ENCODE assay signal across 9 mouse cellular contexts in genomic region chr5:125066479-125067471, GRCm38 (mm10).
DNase-seq lines count a peak whose midpoint lies in the region; ATAC-seq lines count a peak whose summit lies in the region.
"Had no signal": no experiment of that assay in that cellular context is flagged by ENCODE, and none has a peak within 500 bp of the region (broad histone marks: within the 10 kb centered on the region; RNA-seq: fewer than 3 reads in every experiment).

No protein-coding gene starts in this region.

- H3K9me3 ChIP-seq in forebrain, embryonic 13.5 days (replicated peaks) = no peaks in the 10 kb centered on the region
- H3K9me3 ChIP-seq in forebrain, embryonic 15.5 days = no peaks in the 10 kb centered on the region
- H3K9me3 ChIP-seq: lung, embryonic 15.5 days had no signal

- no peak for ATAC-seq in forebrain, embryonic 13.5 days
- ATAC-seq in forebrain, embryonic 15.5 days (replicated peaks) = no peak
- ATAC-seq in monocyte, adult 5-6 weeks (replicated peaks; ENCODE audit: insufficient number of reproducible peaks, low FRiP score, low TSS enrichment, poor library complexity, severe bottlenecking) = peak; percentile 68

- no peaks in the 10 kb centered on the region for H3K27me3 ChIP-seq in forebrain, embryonic 13.5 days
- no peaks in the 10 kb centered on the region for H3K27me3 ChIP-seq in forebrain, embryonic 15.5 days
- H3K27me3 ChIP-seq: lung, embryonic 15.5 days had no signal

- H3K4me2 ChIP-seq in forebrain, embryonic 13.5 days = no peak overlapping the region
- no peak overlapping the region for H3K4me2 ChIP-seq in forebrain, embryonic 15.5 days (replicated peaks)
- H3K4me2 ChIP-seq: lung, embryonic 15.5 days had no signal

- intact Hi-C loops in heart, postnatal 36 days (cut with DNase I) = no loop called here

- DNase-seq in adrenal gland, adult 18-20 months (ENCODE audit: low spot score in 2 of 2) = peak; percentile 85 to 87
- peak; percentile 71 for DNase-seq in embryo, embryonic 11 days
- peak; percentile 84 to 91 for DNase-seq in heart, postnatal 36 days
- peak; percentile 56 to 93 for DNase-seq in left cerebral cortex, adult 8-10 months (ENCODE audit: low spot score in 2 of 2)
- peak; percentile 81 to 95 for DNase-seq in spleen, postnatal 4 days (ENCODE audit: low spot score in 2 of 2)

- H3K27ac ChIP-seq in forebrain, embryonic 13.5 days = peak overlapping the region; percentile 6; the same call in 1 of the 2 replicates
- H3K27ac ChIP-seq in forebrain, embryonic 15.5 days (replicated peaks) = no peak overlapping the region
- H3K27ac ChIP-seq: lung, embryonic 15.5 days had no signal

- H3K4me1 ChIP-seq in forebrain, embryonic 13.5 days = peaks cover 41% of the 10 kb centered on the region
- H3K4me1 ChIP-seq in forebrain, embryonic 15.5 days = peaks cover 41% of the 10 kb centered on the region

- H3K36me3 ChIP-seq in forebrain, embryonic 13.5 days (ENCODE audit: poor library complexity, severe bottlenecking) = peaks cover 65% of the 10 kb centered on the region
- peaks cover 20% of the 10 kb centered on the region for H3K36me3 ChIP-seq in forebrain, embryonic 15.5 days

- H3K9ac ChIP-seq in forebrain, embryonic 13.5 days = no peak overlapping the region
- H3K9ac ChIP-seq in forebrain, embryonic 15.5 days (replicated peaks) = no peak overlapping the region
- H3K9ac ChIP-seq: lung, embryonic 15.5 days had no signal

- WGBS in forebrain, embryonic 13.5 days = 93% methylated on average over 13 of the region's 13 CpGs
- 92% methylated on average over 13 of the region's 13 CpGs for WGBS in forebrain, embryonic 15.5 days

- no peak overlapping the region for H3K4me3 ChIP-seq in forebrain, embryonic 13.5 days
- H3K4me3 ChIP-seq in forebrain, embryonic 15.5 days = no peak overlapping the region
- H3K4me3 ChIP-seq: lung, embryonic 15.5 days had no signal
